Mouse (Mus musculus): Measurements from ENCODE around the gene Vwa1. TPM values are rescaled to one million over a fixed set of nuclear protein-coding genes. Genes with fewer than 3 reads are reported as not detected.
"Not testable (repeated sequence)": the region's sequence is repeated elsewhere in the genome, so short reads cannot be mapped to it uniquely, and the experiment has no call there.

Vwa1 gene
- total RNA-seq, 1 experiment from 2014 or later = 5.5 TPM

- DNase-seq = no peak
Observed at GRCm38 (mm10) chr4:155745136-155745535, 29.4 kb downstream of the Vwa1 start.

DNA sequence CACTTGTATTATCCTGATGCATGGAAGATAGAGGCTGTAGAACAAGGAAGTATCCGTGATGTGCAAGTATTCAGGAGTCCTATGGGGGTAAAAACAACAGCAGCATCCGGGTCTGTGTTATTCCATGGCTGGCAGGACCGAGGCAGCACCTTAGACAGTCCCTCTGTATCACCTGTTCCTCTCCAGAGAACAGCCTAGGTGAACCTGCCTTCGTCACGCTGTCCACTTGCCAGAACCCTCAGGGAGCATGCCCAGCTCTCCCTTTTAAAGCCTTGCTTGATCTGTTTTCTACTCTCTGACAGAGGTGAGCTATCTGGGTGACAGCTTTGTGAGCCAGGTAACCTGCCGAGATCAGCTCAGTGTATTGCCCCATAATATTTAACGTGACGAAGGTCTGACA lies 30.0 kb downstream of the Vwa1 start:
- no peak for DNase-seq

- DNase-seq = no peak
Observed at GRCm38 (mm10) chr4:155742684-155743083, 31.8 kb downstream of the Vwa1 start.

DNA sequence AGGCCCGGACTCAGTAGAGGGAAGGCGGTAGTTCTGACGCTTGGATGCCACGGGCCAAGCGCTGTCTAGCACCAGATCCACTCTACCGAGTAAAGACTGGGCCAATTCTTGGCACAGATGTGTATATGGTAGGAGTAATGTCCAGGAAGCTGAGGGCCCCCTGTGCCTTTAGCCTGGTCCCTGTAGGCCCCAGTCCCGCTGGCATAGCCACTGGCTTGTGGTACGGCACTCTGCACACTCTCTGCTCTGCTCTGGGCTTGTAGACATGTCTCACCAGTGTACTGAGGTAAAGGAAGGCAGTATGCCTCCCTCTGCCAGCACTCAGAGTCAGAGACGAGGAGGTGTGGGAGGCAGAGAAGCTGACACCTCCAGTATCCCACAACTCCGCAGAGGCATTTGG lies 33.8 kb downstream of the Vwa1 start:
- DNase-seq = not testable (repeated sequence)

DNA sequence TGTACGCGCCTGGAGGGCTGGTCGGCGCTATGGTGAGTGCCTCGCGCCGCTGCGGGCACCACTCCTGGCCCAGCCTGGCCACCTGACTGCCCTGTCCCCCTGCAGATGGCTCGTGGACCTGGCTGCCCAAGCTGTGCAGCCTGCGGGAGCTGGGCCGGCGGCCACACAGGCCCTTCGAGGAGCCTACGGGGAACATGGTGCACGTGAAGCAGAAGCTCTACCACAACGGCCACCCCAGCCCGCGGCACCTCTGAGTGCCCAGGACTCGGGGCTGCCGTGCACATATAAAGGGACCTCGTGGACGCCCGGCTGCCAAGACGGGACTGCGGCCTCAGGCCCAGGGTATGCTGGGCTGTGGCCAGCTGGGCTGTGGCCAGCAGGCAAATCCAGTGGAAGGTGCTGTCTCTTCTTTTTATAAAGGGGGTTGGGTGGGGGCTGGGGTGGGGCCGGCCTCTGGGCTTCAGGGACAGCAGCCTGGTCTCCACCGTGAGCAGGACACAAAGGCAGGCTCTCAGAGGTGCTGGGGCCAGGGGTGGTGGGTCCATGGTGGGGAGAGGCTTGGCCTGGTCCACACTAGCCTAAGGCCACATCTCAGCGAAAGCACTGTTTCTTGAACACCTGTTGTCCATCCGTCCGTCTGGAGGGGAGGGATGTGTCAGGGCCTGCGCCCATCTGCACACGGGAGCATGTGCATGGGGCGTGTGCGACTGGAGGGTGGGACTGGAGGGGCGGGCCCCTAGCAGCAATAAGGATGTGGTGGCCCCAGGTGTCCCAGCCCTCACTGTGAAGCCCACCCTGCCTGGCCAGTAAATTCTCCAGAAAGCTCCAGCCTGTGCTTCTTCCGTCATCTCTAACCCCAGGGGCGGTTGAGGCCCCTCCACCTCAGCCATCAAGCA lies 34.5 kb downstream of the Vwa1 start:
- DNase-seq = peak; percentile 35

- no peak for DNase-seq
Observed at GRCm38 (mm10) chr4:155739152-155739551, 35.3 kb downstream of the Vwa1 start.

GRCm38 (mm10) chr4:155738262-155738661 lies 36.2 kb downstream of the Vwa1 start:
- no peak for DNase-seq

- no peak for DNase-seq
Observed at GRCm38 (mm10) chr4:155736421-155736820, 38.1 kb downstream of the Vwa1 start.

DNA sequence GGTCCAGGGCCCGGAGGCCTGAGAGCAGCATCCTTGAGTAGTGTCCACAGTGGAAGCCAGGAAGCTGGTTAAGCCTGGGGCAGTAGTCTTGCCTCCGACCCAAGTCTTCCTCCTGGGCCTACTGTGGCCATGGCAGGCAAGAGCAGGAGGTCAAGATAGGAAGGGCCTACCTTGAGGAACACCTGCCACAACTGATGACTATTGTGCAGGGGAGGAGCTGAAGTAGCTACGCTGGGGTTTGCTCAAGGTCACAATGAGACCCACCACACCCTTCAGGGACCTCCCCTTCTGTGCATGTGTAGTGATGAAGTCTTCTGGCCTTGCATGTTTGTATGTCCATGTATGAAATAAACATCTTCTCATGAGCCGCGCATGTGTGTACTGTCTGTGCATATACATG lies 38.7 kb downstream of the Vwa1 start:
- DNase-seq = no peak

GRCm38 (mm10) chr4:155734951-155735702 lies 39.4 kb downstream of the Vwa1 start:
- DNase-seq = peak; percentile 71

- DNase-seq = peak; percentile 94
Observed at GRCm38 (mm10) chr4:155734350-155734941, 40.1 kb downstream of the Vwa1 start, which contains the start of gene Tmem240. TSS of gene Tmem240 (plus strand) at chr4:155734800.

GRCm38 (mm10) chr4:155733267-155733666 lies 41.2 kb downstream of the Vwa1 start:
- DNase-seq = peak; percentile 41

DNA sequence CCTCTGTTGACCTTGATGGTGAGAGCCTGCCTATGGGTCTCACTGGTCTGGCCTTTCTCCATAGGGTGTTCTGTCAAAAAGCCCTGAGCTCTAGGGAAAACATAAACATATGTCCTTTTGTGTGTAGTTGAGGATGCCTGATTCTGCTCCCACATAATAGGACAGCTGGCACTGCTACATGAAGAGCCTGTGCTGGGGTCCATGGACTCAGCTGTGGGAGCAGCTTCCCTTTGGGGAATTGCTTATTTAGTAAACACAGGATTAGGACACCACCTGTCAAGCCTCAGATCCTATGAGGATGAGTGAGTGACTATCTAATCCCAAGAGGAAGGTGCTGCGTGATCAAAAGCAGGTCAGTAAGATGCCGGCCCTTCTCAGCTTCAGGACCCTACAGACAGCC lies 46.5 kb downstream of the Vwa1 start:
- no peak for DNase-seq

DNA sequence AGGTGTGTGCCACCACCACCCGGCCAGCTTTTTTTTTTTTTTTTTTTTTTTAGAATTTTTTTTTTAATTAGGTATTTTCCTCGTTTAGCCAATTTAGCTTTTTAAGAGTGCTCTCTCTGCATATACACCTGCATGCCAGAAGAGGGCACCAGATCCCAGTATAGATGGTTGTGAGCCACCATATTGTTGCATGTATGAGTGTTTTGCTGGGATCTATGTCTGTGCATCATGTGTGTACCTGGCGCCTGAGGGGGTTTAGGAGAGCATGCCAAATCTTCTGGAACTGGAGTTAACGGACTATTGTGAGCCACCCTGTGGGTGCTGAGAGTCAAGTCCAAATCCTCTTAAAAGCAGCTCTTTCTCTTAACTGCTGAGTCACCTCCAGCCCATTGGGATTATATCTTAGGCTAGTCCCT lies 52.8 kb downstream of the Vwa1 start:
- peak; percentile 32 for DNase-seq

Small RNA genes within 50 kb of the gene (microRNA-seq; reads per million reads assigned to microRNA genes)
- gene Gm27743 = 0 reads per million in 2 experiments

Other genes with a start within 250 kb of the Vwa1 start
- 206 and 214 TPM in 2 replicates for gene Nadk, start 212.3 kb downstream of the Vwa1 start, total RNA-seq (2021)
- gene Slc35e2, start 173.3 kb downstream of the Vwa1 start, total RNA-seq (2021) = 25.8 and 30.1 TPM in 2 replicates
- gene Cdk11b, start 149.8 kb downstream of the Vwa1 start, total RNA-seq (2021) = 56.4 and 59.3 TPM in 2 replicates
- not detected in 2 replicates for gene Gm10563, start 129.3 kb downstream of the Vwa1 start, total RNA-seq (2021)
- 10.0 and 11.5 TPM in 2 replicates for gene Mmp23, start 121.3 kb downstream of the Vwa1 start, total RNA-seq (2021)
- 38.5 and 41.6 TPM in 2 replicates for gene Mib2, start 105.5 kb downstream of the Vwa1 start, total RNA-seq (2021)
- gene Fndc10, start 80.4 kb downstream of the Vwa1 start, total RNA-seq (2021) = 34.8 and 45.9 TPM in 2 replicates
- 94.3 and 97.0 TPM in 2 replicates for gene Ssu72, start 69.9 kb downstream of the Vwa1 start, total RNA-seq (2021)
- 0.79 and 1.2 TPM in 2 replicates for gene Tmem240, start 39.9 kb downstream of the Vwa1 start, total RNA-seq (2021)
- gene Atad3a, start 13.6 kb downstream of the Vwa1 start, total RNA-seq (2021) = 117 and 127 TPM in 2 replicates
- gene Tmem88b, start 11.2 kb upstream of the Vwa1 start, total RNA-seq (2021) = 0.79 and 0.82 TPM in 2 replicates
- not detected in 2 replicates for gene Ankrd65, start 15.7 kb upstream of the Vwa1 start, total RNA-seq (2021)
- gene Mrpl20, start 28.2 kb upstream of the Vwa1 start, total RNA-seq (2021) = 194 and 200 TPM in 2 replicates
- gene Ccnl2, start 37.8 kb upstream of the Vwa1 start, total RNA-seq (2021) = 106 and 112 TPM in 2 replicates
- 136 and 148 TPM in 2 replicates for gene Aurkaip1, start 56.6 kb upstream of the Vwa1 start, total RNA-seq (2021)
- gene Mxra8, start 65.0 kb upstream of the Vwa1 start, total RNA-seq (2021) = 40.6 and 44.3 TPM in 2 replicates
- gene Dvl1, start 72.7 kb upstream of the Vwa1 start, total RNA-seq (2021) = 54.8 and 66.4 TPM in 2 replicates
- 0.19 and 0.56 TPM in 2 replicates for gene Tas1r3, start 88.7 kb upstream of the Vwa1 start, total RNA-seq (2021)
- gene Cptp, start 94.7 kb upstream of the Vwa1 start, total RNA-seq (2021) = 18.4 and 21.6 TPM in 2 replicates
- 26.4 and 32.5 TPM in 2 replicates for gene Ints11, start 94.8 kb upstream of the Vwa1 start, total RNA-seq (2021)
- 30.8 and 33.9 TPM in 2 replicates for gene Pusl1, start 117.1 kb upstream of the Vwa1 start, total RNA-seq (2021)
- gene Acap3, start 117.1 kb upstream of the Vwa1 start, total RNA-seq (2021) = 20.3 and 25.6 TPM in 2 replicates
- gene Ube2j2, start 169.1 kb upstream of the Vwa1 start, total RNA-seq (2021) = 76.3 and 78.4 TPM in 2 replicates
- 94.0 and 105 TPM in 2 replicates for gene C1qtnf12, start 187.6 kb upstream of the Vwa1 start, total RNA-seq (2021)
- gene B3galt6, start 218.0 kb upstream of the Vwa1 start, total RNA-seq (2021) = 5.8 and 6.5 TPM in 2 replicates
- 209 and 225 TPM in 2 replicates for gene Sdf4, start 218.2 kb upstream of the Vwa1 start, total RNA-seq (2021)
- 0.56 and 3.4 TPM in 2 replicates for gene Tnfrsf4, start 239.1 kb upstream of the Vwa1 start, total RNA-seq (2021)

Data from adrenal gland, postnatal 14 days (tissue).